In the genomic region with DNA sequence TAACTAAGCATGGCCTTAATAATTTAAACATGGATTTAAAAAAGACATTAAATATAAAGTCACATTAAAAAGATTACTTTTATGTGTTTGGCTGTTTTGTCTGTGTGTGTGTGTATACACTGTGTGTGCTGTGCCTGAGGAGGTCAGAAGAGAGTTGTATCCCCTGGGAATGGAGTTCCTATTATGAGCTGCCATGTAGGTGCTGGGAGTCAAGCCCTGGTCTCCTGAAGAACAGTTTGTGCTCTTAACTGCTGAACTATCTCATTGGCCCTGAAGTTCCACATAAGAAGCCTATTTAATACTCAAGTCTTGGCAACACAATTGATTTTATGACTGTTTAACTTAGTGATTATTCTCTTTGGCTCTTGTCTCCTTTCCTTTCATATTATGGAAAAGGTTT, we compare ENCODE assay signal across 9 mouse cellular contexts. TPM values are rescaled to one million over a fixed set of nuclear protein-coding genes. Genes with fewer than 3 reads are reported as not detected.
A peak's percentile ranks its signal among the peaks of the same experiment; 100 is the strongest.
DNase-seq lines count a peak whose midpoint lies in the region; ATAC-seq and TF ChIP-seq lines count a peak whose summit lies in the region.
"Had no signal": no experiment of that assay in that cellular context is flagged by ENCODE, and none has a peak within 500 bp of the region (broad histone marks: within the 10 kb centered on the region; RNA-seq: fewer than 3 reads in every experiment).

No protein-coding gene starts in this region.

- peaks cover 22% of the 10 kb centered on the region for H3K4me1 ChIP-seq in lung, adult 2 months (ENCODE audit: control insufficient read depth, insufficient read depth, low read length)
- peaks cover 23% of the 10 kb centered on the region for H3K4me1 ChIP-seq in embryonic facial prominence, embryonic 14.5 days (ENCODE audit: control insufficient read depth, insufficient read depth, low read length)
- H3K4me1 ChIP-seq in intestine, postnatal 0 days (replicated peaks; ENCODE audit: control insufficient read depth, insufficient read depth, low read length): peaks cover 8% of the 10 kb centered on the region; the same call in 1 of the 2 replicates
- peaks cover 29% of the 10 kb centered on the region for H3K4me1 ChIP-seq in neural tube, embryonic 14.5 days (ENCODE audit: control insufficient read depth, insufficient read depth, low read length)

- no peak overlapping the region for H3K27ac ChIP-seq in embryonic facial prominence, embryonic 14.5 days (replicated peaks; ENCODE audit: low read depth, low read length)
- H3K27ac ChIP-seq in intestine, postnatal 0 days (ENCODE audit: low read depth, low read length): no peak overlapping the region
- no peak overlapping the region for H3K27ac ChIP-seq in neural tube, embryonic 14.5 days (ENCODE audit: low read depth, low read length)

- no peaks in the 10 kb centered on the region for H3K36me3 ChIP-seq in embryonic facial prominence, embryonic 14.5 days (ENCODE audit: control insufficient read depth, insufficient read depth, low read length)
- no peaks in the 10 kb centered on the region for H3K36me3 ChIP-seq in intestine, postnatal 0 days (ENCODE audit: control insufficient read depth, insufficient read depth)
- no peaks in the 10 kb centered on the region for H3K36me3 ChIP-seq in neural tube, embryonic 14.5 days (ENCODE audit: control insufficient read depth, insufficient read depth, low read length)

- peak overlapping the region; percentile 99 for H3K9ac ChIP-seq in embryonic facial prominence, embryonic 14.5 days (ENCODE audit: low read depth, low read length)
- peak overlapping the region; percentile 92; the same call in 1 of the 2 replicates for H3K9ac ChIP-seq in intestine, postnatal 0 days (ENCODE audit: low read depth, low read length)
- no peak overlapping the region for H3K9ac ChIP-seq in neural tube, embryonic 14.5 days (replicated peaks; ENCODE audit: low read depth, low read length)

- no peak for ATAC-seq in embryonic facial prominence, embryonic 14.5 days (ENCODE audit: low read depth)
- ATAC-seq in intestine, postnatal 0 days: no peak
- no peak for ATAC-seq in neural tube, embryonic 14.5 days (ENCODE audit: low read depth)
- ATAC-seq in granulocyte monocyte progenitor cell, adult 5-6 weeks (replicated peaks; ENCODE audit: poor library complexity, severe bottlenecking): no peak
- no peak for ATAC-seq in activated CD4-positive, CD25-positive, alpha-beta regulatory T cell, adult 4 months

- H3K4me2 ChIP-seq in embryonic facial prominence, embryonic 14.5 days (ENCODE audit: low read depth, low read length): peak overlapping the region; percentile 85
- H3K4me2 ChIP-seq in intestine, postnatal 0 days (replicated peaks; ENCODE audit: low read depth): peak overlapping the region; percentile 83
- H3K4me2 ChIP-seq in neural tube, embryonic 14.5 days (ENCODE audit: low read depth, low read length): peak overlapping the region; percentile 97

- no peaks in the 10 kb centered on the region for H3K27me3 ChIP-seq in embryonic facial prominence, embryonic 14.5 days (replicated peaks; ENCODE audit: control insufficient read depth, insufficient read depth, low read length)
- H3K27me3 ChIP-seq in intestine, postnatal 0 days (replicated peaks; ENCODE audit: control insufficient read depth, insufficient read depth, low read length): no peaks in the 10 kb centered on the region
- no peaks in the 10 kb centered on the region; the same call in 1 of the 2 replicates for H3K27me3 ChIP-seq in neural tube, embryonic 14.5 days (ENCODE audit: control insufficient read depth, insufficient read depth, low read length)

- no peaks in the 10 kb centered on the region for H3K9me3 ChIP-seq in embryonic facial prominence, embryonic 14.5 days (ENCODE audit: control insufficient read depth, low read length)
- H3K9me3 ChIP-seq in intestine, postnatal 0 days (ENCODE audit: control insufficient read depth): no peaks in the 10 kb centered on the region
- no peaks in the 10 kb centered on the region for H3K9me3 ChIP-seq in neural tube, embryonic 14.5 days (ENCODE audit: control insufficient read depth, low read length)

- TF ChIP-seq POLR2A in lung, adult 2 months (IDR thresholded peaks at IDR 0.05; ENCODE audit: borderline replicate concordance, extremely low read depth, low read depth, low read length): no peak

- no peak for DNase-seq in lung, adult 2 months
- no peak for DNase-seq in lung, postnatal 4 days
- peak; percentile 32 for DNase-seq in embryonic facial prominence, embryonic 14.5 days (ENCODE audit: low spot score)
- no peak for DNase-seq in adrenal gland, postnatal 25 days
- DNase-seq: kidney, postnatal 25 days had no signal

- peak overlapping the region; percentile 19 for H3K4me3 ChIP-seq in lung, adult 2 months (replicated peaks; ENCODE audit: extremely low read depth, low read depth, low read length)
- peak overlapping the region; percentile 99 for H3K4me3 ChIP-seq in embryonic facial prominence, embryonic 14.5 days (ENCODE audit: low read depth, low read length)
- H3K4me3 ChIP-seq in intestine, postnatal 0 days (ENCODE audit: low read depth, low read length): peak overlapping the region; percentile 89
- peak overlapping the region; percentile 99 for H3K4me3 ChIP-seq in neural tube, embryonic 14.5 days (ENCODE audit: low read depth, low read length)

- TF ChIP-seq CTCF in lung, adult 2 months (IDR thresholded peaks at IDR 0.05; ENCODE audit: insufficient read depth, low read length): no peak
- no peak for TF ChIP-seq CTCF in intestine, postnatal 0 days (IDR thresholded peaks at IDR 0.05; ENCODE audit: low read depth)

RNA-seq across cellular contexts. Expression of gene Msl2, which starts 3.6 kb away (rescaled TPM):
- polyA plus RNA-seq in lung, adult 2 months (2012; rRNA removed): 28.4 and 33.4 TPM in 2 replicates
- polyA plus RNA-seq in embryonic facial prominence, embryonic 14.5 days (2014; fragmentation: Nextera tagmentation; extraction: Ambion mirVana): 6.2 and 6.8 TPM in 2 replicates
- 4.6 and 5.6 TPM in 2 replicates for polyA plus RNA-seq in intestine, postnatal 0 days (2015; fragmentation: Nextera tagmentation; extraction: Ambion mirVana)
- 7.4 and 7.8 TPM in 2 replicates for polyA plus RNA-seq in neural tube, embryonic 14.5 days (2014; fragmentation: Nextera tagmentation; extraction: Ambion mirVana)
- total RNA-seq in granulocyte monocyte progenitor cell, adult 5-6 weeks (2014; fragmentation: Nextera tagmentation): 55.3 and 55.8 TPM in 2 replicates
- total RNA-seq in granulocyte monocyte progenitor cell, adult 5-6 weeks (2017): 38.0 and 47.4 TPM in 2 replicates
- 55.2 and 58.1 TPM in 2 replicates for total RNA-seq in adrenal gland, postnatal 25 days (2021)
- polyA plus RNA-seq in activated CD4-positive, CD25-positive, alpha-beta regulatory T cell, adult 4 months (2017; shearing (Covaris generic)): 10 to 100 TPM; 11.6 to 12.2 TPM

RNA-seq across cellular contexts. Expression of gene Pccb, which starts 42.8 kb away (rescaled TPM):
- polyA plus RNA-seq in lung, adult 2 months (2012; rRNA removed): 50.1 and 63.8 TPM in 2 replicates
- polyA plus RNA-seq in embryonic facial prominence, embryonic 14.5 days (2014; fragmentation: Nextera tagmentation; extraction: Ambion mirVana): 25.0 and 28.5 TPM in 2 replicates
- polyA plus RNA-seq in intestine, postnatal 0 days (2015; fragmentation: Nextera tagmentation; extraction: Ambion mirVana): 30.4 and 31.2 TPM in 2 replicates
- polyA plus RNA-seq in neural tube, embryonic 14.5 days (2014; fragmentation: Nextera tagmentation; extraction: Ambion mirVana): 25.4 and 26.4 TPM in 2 replicates
- total RNA-seq in granulocyte monocyte progenitor cell, adult 5-6 weeks (2014; fragmentation: Nextera tagmentation): 17.9 and 18.7 TPM in 2 replicates
- 15.6 and 21.4 TPM in 2 replicates for total RNA-seq in granulocyte monocyte progenitor cell, adult 5-6 weeks (2017)
- 144 and 153 TPM in 2 replicates for total RNA-seq in adrenal gland, postnatal 25 days (2021)
- polyA plus RNA-seq in activated CD4-positive, CD25-positive, alpha-beta regulatory T cell, adult 4 months (2017; shearing (Covaris generic)): 1 to 10 TPM; 5.6 to 7.8 TPM

Comparison
In these comparisons a context has a peak if more than half of its experiments do, and no peak if none do; other contexts are left out.
1. H3K4me3 ChIP-seq: peak in every context shown above with its lines; median percentile 99 in embryonic facial prominence, embryonic 14.5 days; 99 in neural tube, embryonic 14.5 days; 89 in intestine, postnatal 0 days; 19 in lung, adult 2 months.